Mouse (Mus musculus) skeletal muscle tissue, postnatal 0 days (tissue): ENCODE measurements around the gene Ciapin1. TPM values are rescaled to one million over a fixed set of nuclear protein-coding genes. Genes with fewer than 3 reads are reported as not detected.

Source experiments
- polyA plus RNA-seq: library from polyadenylated mRNA; unstranded; fragments of >200 nt; fragmentation: Nextera tagmentation; extraction: Ambion mirVana; gene quantifications from 2 replicates; pipeline ENCODE4 v1.2.1, GENCODE M21; 2015

Ciapin1 gene
- 45.3 and 46.2 TPM in 2 replicates for polyA plus RNA-seq

DNA sequence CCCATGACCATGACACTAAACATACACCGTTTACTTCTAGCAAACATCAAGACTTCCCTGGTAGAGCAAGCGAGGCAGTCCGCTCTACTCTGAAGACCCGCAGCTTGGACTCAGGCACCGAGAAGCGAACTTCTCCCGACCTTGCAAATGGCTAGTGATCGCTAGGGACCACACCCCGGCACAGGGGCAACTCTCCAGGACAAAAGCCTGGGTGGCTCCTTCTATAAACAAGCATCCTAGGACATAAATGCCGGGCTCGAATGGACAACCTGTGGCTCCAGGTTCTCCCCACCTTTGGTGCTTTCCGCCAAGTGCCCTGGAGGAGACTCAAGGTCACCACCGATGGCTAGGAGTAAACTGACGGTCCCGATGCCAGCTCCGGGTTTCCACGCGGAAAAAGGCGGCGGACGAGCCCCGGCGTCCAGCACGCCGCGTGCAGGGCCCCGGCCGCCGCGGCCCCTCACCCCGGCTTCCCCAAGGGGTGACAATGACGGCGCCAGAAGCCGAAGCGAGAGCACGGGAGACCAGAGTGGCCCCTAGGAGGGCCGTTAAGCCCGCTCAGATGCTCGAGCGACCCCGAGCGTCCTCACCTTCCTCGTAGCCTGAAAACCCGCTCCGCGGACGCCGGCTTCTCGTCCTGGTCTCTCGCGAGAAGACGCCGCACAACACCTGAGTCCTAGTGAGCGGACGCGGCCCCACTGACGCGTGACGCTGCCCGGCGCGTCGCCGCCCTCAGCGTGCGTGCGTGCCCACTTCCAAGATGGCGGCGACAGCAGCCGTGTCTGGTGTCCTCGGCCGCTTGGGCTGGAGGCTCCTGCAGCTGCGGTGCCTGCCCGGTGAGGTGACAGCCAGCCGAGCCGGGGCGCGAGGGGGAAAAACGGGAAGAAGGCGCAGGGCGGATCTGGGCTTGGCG is at the start of gene Ciapin1, which contains the start of gene Coq9:
Ciapin1 (minus strand) TSS at position 697 of the 913 bp plus-strand sequence.
Coq9 (plus strand) TSS at position 660 of the 913 bp plus-strand sequence.

GRCm38 (mm10) chr8:94876197-94876730 is 38.1 kb upstream of the Ciapin1 start, which contains the start of gene Dok4:
Gene Dok4, minus strand, starts transcription at chr8:94876330.

GRCm38 (mm10) chr8:94857346-94858173 is 19.4 kb upstream of the Ciapin1 start, which contains the start of gene Polr2c:
Gene Polr2c, plus strand, starts transcription at chr8:94857450.

DNA sequence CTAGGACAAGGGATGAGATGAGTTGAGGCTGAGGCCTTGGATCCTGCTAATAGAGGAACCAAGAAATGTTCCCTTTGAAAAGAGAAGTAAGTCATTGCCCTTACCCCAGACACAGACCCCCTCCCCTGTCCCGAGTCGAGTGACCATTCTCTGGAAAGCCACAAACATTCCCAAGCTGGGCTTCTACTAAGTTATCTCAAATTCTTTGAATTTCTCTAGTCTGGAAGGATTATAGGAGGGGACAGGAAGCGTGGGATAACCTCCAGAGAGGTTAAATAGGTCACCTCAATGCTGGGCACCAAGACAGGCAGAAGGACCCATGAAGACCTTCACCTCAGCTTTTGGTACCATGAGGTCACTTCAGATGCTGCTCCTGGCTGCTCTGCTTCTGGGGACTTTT is 28.0 kb downstream of the Ciapin1 start, which contains the start of gene Ccl17:
Ccl17 (plus strand) TSS at position 301 of the 400 bp plus-strand sequence.

DNA sequence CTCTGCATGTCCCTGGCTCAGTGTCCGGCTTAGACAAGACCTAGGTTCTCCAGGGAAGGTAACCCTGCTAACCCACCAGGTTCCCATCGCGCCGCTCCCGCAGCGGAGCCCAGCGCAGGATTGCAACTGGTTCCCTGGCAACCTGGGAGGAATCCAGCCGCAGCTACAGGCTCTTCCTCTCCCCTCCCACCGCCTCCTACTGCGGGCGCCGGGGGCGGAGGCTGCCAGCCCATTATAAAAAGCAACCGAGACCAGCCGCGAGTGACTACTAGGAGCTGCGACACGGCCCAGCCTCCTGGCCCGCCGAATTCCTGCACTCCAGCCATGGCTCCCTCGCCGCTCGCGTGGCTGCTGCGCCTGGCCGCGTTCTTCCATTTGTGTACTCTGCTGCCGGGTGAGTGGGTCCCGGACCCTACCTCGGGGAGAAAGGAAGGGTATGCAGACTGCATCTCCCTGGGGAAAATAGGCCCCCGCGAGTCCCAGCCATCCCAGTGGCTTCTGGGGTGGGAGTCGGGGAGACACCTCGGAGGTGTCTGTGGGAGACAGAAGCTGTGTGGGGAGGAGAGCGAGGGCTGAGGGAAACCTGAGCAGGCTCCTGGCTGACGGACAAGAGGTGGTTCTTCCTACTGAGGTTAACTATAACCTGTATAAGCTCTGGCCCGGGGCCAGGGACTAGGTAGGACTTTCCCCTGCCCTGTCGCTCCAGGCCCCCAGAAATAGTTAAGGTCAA is 66.1 kb downstream of the Ciapin1 start, which contains the start of gene Cx3cl1:
Cx3cl1 (plus strand) TSS at position 69 of the 730 bp plus-strand sequence.

Other genes starting within 250 kb of the Ciapin1 start
- 15.9 and 17.0 TPM in 2 replicates for gene Rspry1, start 236.4 kb downstream of the Ciapin1 start, polyA plus RNA-seq
- gene Fam192a, start 236.4 kb downstream of the Ciapin1 start, polyA plus RNA-seq = 27.3 and 35.0 TPM in 2 replicates
- gene Arl2bp, start 171.8 kb downstream of the Ciapin1 start, polyA plus RNA-seq = 93.3 and 94.7 TPM in 2 replicates
- gene Pllp, start 142.1 kb downstream of the Ciapin1 start, polyA plus RNA-seq = 2.8 and 3.1 TPM in 2 replicates
- 0.07 TPM in 1 of 2 replicates, not detected in the other for gene Ccl22, start 92.8 kb downstream of the Ciapin1 start, polyA plus RNA-seq
- gene Cx3cl1, start 66.3 kb downstream of the Ciapin1 start, polyA plus RNA-seq = 1.5 and 1.9 TPM in 2 replicates
- gene Ccl17, start 27.9 kb downstream of the Ciapin1 start, polyA plus RNA-seq = not detected in 2 replicates
- gene Coq9, start within 50 bp of the Ciapin1 start, polyA plus RNA-seq = 250 and 264 TPM in 2 replicates
- 85.7 and 93.4 TPM in 2 replicates for gene Polr2c, start 19.1 kb upstream of the Ciapin1 start, polyA plus RNA-seq
- 9.0 and 9.3 TPM in 2 replicates for gene Dok4, start 38.0 kb upstream of the Ciapin1 start, polyA plus RNA-seq
- 16.3 and 18.5 TPM in 2 replicates for gene Ccdc102a, start 79.7 kb upstream of the Ciapin1 start, polyA plus RNA-seq
- 0.16 and 0.17 TPM in 2 replicates for gene Adgrg5, start 85.3 kb upstream of the Ciapin1 start, polyA plus RNA-seq
- gene Adgrg1, start 136.4 kb upstream of the Ciapin1 start, polyA plus RNA-seq = 5.2 and 9.1 TPM in 2 replicates
- gene Adgrg3, start 179.3 kb upstream of the Ciapin1 start, polyA plus RNA-seq = 1.1 and 1.6 TPM in 2 replicates
- gene Drc7, start 216.7 kb upstream of the Ciapin1 start, polyA plus RNA-seq = not detected in 2 replicates
- 11.9 and 12.1 TPM in 2 replicates for gene Katnb1, start 242.8 kb upstream of the Ciapin1 start, polyA plus RNA-seq